Mouse (Mus musculus): Measurements from ENCODE around the gene Gpr61.

Gene Gpr61

DNA sequence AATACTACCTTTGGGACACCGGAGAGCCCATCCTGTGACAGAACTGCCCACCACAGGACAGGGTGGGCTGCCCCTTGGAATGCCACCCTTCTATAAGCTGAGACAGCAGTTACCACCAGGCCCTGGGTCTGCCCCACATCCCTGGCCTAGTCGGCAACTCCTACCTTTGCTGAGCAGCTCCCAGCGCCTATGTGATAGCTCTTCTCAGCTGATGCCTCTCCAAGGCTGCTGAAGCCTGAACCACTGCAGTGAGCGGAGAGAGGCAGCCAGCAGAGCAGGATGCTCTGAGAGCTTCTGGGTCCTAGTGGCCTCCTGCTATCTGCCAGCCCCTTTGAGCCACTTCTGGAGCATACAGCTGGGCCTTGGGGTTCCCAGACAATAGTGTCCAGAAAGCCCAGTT lies at the start of gene Gpr61:
Gpr61 (minus strand) TSS at position 227 of the 400 bp plus-strand sequence.
- peak; percentile 87 for DNase-seq

DNA sequence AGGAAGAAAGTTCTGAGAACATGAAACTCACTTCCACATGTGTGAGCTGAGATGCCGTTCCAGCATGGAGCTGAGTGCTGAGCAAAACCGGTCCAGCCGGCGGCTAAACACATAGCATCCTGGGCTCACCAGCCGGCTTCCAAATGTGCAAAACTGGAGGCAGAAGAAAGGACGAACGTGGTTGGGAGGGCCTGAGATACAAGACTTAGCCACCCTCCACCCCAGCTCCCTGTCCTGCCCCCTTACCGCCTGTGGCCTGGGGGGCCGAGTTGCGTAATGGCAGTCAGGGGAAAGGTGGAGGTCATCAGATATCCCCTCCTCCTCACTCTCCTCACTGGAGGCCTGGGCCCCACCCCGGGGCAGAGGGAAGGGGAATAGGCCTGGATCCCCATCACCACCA lies 49.8 kb upstream of the Gpr61 start:
- no peak for DNase-seq

DNA sequence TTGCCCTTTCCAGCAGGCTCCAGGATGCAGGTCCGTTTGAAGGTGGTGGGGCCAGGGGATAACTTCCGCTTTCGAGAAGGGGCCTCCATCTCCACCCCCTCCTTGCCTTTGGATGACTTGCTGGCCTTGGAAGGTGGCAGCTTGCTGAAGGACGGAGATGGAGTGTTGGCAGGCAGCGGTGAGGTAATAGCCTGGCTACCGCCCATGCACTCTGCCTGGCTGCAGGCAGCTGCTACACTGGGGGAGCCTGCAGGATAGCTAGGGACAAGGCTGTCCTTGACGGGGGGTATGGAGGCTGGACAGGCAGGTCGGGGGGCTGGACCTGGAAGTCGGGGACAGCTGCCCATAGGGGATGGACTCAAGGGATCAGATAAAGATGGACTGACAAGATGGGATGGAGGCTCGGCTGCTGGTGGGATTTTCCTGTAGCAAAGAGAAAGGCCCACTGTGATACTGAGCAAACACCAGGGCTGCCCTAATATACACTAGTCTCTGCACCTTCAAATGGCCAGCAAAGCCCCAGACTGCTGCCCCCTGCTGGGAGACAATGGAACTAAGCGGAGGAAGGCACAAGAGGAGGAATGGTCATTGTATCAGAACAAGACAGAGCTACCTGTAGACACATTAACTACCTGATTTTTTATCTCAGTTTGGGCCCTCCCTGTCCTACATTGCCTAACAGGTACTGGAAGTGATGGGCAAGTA lies 49.1 kb upstream of the Gpr61 start:
- peak; percentile 76 for DNase-seq

DNA sequence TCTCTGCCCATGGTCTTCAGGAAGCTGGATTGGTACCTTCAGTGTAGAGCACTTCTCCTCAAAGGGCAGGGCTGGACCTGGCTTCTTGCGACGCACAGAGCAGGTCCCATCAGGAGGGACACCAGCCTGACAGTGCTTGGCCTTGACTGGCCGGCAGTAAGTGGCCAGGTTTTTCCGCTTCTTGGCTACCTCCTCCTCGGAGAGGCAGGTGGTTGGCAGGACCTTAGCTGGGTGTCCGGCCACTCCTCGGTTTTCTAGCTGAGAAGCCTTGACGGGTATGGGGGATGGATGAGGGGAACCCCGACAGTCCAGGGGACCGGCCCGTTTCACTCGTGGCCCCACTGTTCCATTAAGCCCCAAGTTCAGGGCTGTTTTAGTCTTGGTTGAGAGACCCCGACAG lies 48.5 kb upstream of the Gpr61 start:
- no peak for DNase-seq

DNA sequence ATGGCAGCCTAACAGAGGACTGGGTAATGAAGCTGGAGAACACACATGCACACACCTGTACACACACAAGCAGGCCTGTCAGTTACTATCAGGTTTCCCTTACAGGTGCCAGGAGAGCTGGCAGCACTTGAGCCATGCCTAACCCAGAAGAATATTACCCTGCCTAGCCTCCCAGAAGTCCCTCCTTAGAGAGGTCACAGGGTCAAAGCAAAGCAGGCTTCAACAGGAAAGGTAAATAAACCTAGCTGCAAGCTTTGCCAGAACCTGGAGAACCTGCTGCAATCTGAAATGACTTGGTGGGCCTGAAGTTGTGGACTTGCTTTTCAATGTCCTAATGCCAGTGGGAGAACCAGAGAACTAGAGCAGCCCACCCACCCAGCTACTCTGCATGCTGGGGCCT lies 47.8 kb upstream of the Gpr61 start:
- no peak for DNase-seq

DNA sequence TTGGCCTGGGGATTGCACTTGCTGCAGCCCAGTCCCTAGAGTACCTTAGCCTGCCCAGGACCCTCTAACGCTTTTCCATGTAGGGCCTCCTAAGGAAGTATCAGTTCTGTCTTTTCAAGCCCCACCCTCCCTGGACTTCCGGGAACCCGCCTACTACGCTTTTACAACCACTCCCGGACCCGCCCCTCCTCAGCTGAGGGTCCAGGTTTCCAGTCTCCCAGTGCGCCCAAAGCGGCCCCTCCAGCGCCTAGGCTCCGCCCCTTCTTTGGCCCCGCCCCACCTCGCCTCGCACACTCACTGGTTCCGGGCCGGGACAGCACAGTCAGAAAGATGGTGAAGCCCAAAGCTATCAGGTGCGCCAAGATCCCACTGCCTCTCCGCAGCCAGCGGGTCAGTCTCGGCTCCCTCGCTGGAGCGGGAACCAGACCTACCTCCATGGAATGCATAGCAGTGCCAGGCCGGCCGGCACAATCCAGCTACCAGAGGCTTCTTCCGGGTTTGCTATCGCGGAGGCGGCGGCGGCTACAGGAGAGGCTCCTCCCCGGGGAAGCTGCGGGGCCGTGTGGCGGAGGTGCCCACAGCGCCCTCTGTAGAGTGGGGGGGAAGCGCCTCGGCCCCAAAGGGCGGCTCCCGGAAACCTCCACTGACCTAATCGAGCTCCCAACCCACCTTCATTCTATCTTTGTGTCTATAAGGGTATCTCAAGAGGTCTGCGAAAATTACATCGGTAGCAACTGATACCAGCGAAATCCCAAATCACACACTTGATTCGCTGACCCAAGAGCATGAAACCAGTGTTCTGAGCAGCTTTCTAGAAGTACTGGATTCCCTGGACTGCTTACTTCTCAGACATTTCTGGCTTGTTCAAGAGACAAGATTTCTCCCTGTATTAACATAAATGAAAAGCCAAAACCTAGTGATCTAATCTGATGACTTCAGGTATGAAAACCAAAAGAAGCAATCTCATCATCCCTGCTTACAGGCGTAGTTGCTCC lies 45.9 kb upstream of the Gpr61 start, which contains the start of gene Cyb561d1:
Cyb561d1 (minus strand) TSS at position 884 of the 995 bp plus-strand sequence.
- DNase-seq = peak; percentile 91

DNA sequence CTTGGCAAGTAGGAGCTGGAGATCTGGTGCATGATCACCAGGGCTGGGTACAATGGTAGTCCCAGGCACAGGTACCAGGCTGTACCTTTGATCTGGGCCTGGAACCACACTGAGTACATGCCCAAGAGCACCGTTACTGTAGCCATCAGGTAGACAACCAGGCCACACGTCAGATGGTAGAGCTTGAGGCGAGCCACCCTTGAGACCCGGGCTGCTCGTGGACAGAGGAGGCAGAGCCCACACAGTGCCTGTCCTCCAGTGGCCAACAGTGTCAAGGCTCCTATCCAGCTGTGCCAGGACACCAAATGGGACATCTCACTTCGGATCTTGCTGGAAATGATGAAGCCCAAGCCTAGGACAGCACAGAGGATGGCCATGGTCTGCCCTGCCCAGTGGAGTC lies 44.5 kb upstream of the Gpr61 start:
- no peak for DNase-seq

DNA sequence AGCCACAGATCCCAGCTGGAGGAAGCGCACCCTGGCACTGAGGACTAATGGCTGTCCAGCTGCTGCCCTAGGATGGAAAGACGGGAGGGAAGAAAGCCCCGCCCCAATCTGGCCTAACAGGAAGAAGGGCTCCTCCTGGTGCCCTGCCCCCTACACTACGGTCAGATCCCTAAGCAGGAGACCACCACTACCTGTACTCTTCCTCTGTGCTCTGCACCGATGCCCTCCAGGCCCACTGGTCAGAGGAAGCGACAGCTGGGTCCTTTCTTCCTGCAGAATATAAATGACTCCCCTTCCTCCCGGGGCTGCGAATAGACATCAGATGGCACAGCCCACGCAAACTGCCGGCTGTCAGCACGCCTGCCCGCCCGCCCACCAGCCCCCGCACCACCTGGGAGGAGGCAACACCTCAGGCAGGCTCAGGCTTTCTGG lies 42.4 kb upstream of the Gpr61 start:
- peak; percentile 90 for DNase-seq

DNA sequence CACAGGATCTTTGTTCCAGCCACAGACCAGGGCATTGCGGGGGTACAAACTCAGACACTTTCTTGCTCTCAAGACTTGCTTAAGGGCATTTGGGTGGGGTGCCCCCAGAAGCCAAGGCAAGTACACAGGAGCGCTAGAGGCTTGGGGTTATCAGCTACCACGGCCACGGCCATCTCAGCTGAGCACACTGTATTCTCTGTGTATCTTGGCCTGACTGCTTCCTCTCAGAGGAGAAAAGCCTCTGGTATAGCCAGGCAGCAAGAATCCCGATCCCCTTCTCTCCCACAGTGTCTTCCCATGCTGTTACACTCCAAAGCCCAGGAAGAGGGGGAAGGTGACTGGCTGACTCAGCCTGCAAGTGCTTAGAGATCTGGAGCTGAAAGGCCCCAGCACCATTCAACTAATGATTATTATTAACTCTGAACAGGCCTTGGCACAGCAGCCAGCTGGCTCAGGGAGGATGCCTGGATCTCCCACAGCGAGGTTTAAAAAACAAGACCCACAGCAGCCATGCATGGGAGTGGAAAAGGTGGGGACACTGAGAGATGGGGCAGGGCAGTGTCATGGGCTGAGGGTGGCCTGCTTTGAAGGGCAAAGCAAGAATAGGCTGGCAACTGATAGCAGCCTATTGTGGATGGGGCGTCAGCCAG lies 41.4 kb upstream of the Gpr61 start:
- peak; percentile 70 for DNase-seq

DNA sequence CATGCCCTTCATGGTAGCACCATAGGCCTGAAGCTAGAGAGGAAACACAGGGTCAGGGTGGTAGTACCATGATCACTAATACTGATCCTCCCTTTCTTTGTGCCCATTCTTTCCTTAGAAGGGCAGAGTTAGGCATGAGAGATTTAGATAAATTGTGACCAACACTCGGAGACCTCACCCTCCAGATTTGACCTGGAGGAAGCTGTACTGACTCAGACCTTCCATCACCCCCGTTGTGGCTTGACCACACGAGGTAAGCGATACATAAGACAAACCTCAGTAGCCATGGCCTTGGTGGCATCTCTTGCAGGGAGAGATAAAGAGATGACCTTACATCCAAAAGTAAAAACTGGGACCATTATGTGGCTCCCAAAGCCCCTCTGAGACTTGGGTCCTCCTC lies 40.6 kb upstream of the Gpr61 start:
- no peak for DNase-seq

DNA sequence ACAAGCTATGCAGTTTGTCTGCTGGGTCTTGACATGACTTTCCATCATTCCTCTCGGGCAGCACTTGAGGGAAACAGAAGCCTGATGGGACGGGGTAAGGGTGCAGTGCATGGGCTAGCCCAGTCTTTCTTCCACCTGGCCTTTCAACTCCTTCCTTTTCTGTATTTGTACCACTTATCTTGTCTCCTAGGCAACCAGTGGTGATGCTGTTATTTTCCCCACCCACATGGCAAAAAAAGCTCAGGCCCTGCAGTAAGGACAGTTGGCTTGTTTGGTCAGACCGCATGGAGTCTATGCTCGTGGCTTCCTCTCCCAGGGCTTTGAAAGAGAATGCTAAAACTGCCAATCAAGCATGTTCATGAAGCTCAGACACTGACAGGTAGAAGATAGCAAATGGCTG lies 39.0 kb upstream of the Gpr61 start:
- DNase-seq = no peak

DNA sequence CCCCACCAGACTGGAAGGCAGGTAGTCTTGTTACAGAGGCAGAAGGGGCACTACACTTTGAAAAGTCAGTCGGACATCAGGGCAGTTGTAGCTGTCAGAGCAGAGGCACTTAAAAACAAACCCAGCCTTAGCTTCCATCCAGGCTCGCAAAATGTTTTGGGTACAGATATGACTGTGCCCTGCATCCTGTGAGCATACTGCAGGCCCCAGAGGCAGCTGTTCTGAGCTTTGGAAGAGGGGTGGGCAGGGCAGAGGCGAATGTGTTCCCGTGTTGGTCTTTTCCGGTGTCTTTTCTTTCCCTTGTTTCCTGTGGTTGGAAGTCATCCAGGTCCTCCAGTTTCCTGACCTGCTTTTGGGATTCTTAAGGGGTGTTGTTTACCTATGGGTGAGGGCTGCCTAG lies 35.2 kb upstream of the Gpr61 start:
- DNase-seq = no peak

DNA sequence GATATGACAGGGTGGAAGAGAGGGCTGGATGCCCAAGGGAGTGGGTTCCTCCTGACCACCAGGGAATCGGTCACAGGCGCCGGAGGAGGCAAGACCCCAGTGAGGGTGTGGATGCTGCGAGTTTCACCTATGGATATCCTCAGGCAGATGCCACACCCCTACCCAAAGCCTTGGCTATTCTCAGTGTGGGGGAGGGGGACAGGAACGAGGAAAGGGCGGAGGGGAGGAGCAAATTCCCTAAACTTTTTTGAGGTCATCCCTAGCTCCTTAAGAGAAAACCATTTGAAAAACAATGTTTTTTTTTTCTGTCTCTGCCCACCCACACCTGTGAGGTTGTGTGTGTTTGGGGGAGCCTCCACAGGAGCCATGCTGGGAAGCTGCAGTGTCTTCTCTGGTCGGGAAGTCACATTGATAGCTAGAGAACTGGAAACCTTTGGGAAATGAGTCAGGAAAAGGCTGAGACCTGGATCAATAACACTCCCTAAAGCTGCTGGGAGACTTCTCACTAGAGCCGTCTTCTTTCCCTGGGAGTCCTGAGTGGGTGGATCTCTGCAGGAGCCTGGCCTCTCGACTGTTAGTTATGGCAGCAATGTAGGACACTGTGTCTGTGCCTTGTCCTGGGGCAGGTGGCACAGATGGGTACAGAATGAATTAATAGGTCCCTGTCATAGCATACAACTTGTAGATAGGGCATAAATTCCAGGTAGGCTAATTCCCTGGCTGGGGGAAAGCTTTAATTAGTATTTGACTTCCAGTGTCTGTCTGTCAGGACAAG lies 34.2 kb upstream of the Gpr61 start:
- DNase-seq = no peak

DNA sequence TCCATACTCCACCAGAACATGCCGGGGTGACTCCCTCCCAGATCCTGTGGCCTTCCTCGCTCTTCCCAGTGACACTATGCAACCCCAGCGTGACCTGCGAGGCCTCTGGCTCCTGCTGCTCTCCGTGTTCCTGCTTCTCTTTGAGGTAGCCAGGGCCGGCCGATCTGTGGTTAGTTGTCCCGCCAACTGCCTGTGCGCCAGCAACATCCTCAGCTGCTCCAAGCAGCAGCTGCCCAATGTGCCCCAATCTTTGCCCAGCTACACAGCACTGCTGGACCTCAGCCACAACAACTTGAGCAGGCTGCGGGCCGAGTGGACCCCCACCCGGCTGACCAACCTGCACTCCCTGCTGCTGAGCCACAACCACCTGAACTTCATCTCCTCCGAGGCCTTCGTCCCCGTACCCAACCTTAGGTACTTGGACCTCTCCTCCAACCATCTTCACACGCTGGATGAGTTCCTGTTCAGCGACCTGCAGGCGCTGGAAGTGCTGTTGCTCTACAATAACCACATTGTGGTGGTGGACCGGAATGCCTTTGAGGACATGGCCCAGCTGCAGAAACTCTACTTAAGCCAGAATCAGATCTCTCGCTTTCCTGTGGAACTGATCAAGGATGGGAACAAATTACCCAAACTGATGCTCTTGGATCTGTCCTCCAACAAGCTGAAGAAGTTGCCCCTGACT lies 32.6 kb upstream of the Gpr61 start:
- DNase-seq = no peak

DNA sequence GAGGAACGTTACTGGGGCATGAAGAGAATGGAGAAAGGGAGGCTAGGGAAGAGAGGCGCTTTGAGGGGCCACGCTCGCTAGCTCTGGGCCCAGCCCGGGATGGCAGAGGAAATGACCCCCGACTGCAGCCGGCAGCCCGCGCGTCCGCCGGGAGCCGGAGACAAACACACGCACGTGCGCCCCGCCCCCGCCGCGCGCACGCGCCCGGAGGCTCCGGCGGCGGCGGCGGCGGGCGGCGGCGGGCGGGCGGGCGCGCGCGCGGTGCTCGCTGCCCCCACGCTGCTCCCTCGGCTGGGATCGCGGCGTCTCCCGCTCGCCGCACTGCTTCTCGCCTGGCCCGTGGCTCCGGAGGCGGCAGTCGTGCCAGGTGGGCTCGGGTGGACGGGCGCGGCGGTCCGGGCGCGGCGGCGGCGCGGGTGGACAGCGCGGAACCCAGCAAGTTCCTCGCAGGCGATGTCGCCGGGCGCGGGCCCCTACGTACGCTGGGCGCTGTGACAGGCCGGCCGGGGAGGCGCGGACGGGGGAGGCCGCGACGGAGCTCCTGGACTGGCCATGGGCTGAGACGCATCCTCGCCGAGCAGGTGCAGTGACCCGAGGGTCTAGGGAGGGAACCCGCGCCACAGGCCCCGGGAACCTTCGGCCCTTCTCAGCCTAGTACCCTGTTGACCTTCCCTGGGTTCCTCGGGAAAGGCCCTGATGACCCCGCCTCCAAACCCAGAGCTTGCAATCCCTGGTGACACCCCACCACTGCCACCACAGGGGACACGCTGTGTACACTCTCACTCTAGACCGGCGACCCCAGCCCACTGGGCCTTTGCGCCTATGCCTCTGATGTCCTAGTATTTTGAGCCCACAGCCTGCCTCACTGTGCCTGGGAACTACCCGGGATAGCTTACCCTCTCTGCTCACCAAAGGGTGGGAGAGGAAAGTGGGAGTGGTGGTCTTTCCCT lies 31.7 kb upstream of the Gpr61 start, which contains the start of gene Amigo1:
Amigo1 (plus strand) TSS at position 238 of the 950 bp plus-strand sequence.
- DNase-seq = no peak

DNA sequence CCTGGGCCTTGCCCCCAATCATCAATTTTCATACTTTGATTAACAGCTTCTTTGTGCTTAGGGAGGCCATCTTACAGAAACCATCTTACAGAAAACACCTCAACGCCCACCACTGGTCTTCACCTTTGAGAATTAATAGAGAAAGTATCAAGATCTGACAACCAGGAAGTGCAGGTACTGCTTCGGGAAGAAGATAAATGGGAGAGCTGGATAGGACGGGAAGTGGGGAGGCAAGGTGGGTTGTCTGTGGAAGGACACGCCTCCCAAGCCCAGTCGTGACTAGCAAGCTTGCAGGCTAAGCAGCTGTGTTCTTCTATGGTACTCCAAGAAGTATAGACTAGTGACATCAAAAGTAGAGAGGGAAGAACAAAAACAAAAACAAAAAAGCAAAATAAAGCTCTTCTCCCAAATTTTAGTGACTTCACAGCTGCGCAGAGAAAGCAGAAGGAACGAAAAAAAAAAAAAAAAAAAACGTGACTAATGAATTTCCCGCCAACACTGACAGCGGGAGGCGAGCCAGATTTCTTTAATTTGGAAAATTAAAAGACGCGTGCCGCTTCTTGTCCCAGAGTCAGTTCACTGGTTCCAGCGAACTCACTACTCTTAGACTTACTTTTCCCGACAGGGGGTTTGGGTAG lies 30.9 kb upstream of the Gpr61 start:
- DNase-seq = no peak

DNA sequence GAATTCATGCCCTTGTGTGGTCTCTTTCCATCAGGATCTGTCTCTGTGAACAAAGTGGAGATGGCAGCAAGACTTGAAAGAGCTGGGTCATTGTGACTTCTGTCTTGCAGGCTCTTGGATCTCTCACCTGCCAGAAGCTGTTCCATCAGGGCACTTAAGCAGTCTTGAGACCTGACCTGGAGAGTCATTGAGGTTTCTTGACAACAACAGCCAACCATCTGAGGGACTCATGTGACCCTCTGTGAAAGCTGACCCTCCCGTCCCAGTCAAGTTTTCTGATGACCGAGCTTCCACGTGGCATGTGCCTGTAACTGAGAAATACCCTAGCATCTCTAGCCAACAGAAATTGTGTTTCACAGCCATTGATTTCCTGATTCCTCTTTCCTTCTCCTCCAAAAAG lies 30.1 kb upstream of the Gpr61 start:
- no peak for DNase-seq

DNA sequence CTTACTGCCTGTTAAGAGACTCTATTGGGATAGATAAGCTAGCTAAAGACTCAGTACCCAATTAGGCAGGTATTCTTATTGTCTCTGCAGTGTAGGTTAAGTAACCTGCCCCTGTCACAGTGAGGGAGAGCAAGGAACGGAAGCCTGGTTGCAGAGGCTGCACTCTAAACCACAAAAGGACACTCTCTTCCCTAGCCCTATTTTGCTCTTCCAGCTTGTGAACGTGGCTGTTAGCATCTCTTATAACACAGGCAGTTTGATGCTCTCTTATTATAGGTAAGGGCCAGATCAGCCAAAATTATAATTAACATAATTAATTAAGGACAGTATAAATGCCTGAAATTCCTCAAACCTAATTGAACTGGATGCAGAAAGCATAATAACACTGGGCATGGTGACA lies 25.8 kb upstream of the Gpr61 start:
- no peak for DNase-seq

DNA sequence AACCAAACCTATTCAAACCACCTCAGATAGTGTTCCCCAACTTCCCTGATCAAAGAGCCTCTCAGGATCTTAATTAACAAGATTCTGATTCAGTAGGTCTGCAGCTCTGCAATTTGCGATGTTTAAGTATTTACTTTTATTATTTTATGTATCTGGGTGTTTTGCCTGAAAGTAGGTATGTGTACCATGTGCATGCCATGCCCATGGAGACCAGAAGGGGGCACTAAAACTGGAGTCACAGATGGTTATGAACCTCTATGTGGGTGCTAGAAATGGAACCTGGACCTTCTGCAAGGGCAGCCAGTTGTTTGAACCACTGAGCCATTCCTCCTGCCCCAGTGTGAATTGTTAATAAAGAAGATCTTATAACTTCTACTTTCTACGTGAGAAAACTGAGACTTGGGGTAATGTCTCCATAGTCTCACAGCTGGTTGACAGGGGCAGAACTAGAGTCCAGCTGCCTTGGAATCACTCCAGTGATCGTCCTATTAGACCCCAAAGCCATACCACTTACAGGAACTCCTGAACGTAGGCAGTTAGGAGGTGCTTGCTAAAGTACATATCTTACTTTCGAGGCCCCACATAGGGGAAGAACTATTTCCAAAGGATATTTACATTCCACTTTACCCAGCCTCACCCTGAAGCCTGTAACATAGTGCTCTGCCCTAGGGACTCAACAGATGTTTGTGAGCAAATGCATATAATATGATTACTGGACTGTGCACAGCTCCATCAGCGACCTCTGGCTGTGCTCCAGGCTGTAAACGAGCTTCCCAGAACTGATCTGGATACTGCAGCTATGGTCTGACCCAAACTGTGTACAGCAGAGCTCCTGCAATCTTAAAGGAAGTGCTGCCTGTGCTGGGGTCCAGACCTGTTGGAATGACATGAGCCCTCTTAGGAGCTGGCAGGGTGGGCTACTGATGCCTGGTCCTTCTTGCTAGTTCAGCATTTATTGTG lies 24.4 kb upstream of the Gpr61 start:
- DNase-seq = no peak
